Mouse (Mus musculus): ENCODE results near the gene Smim13.

The Smim13 gene

GRCm38 (mm10) chr13:41291466-41291974 lies 41.9 kb downstream of the Smim13 start:
- DNase-seq, result no peak

GRCm38 (mm10) chr13:41293595-41293994 lies 44.0 kb downstream of the Smim13 start:
- DNase-seq, result no peak

GRCm38 (mm10) chr13:41295886-41296285 lies 46.2 kb downstream of the Smim13 start:
- DNase-seq, result no peak

GRCm38 (mm10) chr13:41296396-41296795 lies 46.8 kb downstream of the Smim13 start:
- DNase-seq, result no peak

- DNase-seq, result no peak
Observed at GRCm38 (mm10) chr13:41298533-41298932, 48.9 kb downstream of the Smim13 start.

GRCm38 (mm10) chr13:41298996-41299395 lies 49.4 kb downstream of the Smim13 start:
- DNase-seq, result peak; percentile 29

- peak; percentile 40 for DNase-seq
Observed at GRCm38 (mm10) chr13:41300037-41300436, 50.4 kb downstream of the Smim13 start.

DNA sequence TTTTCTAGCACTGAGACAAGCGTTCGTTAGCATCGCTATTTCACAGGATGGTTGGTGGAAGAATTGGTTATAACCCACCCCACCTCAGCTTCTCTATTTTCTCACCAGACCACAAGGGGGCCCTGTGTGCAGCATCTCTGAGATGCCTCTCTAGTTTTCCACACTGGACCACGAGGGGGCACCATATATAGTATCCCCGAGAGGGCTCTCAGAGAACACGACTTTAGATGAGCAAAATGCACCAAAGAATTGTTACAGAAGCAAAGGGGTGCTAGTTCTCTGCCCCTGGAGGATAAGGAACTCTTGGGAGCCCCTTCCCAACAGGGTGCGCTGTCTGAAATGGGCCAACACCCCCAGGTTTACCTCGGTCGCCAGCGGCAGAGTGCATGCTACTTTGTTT lies 53.1 kb downstream of the Smim13 start:
- peak; percentile 95 for DNase-seq

- no peak for DNase-seq
Observed at GRCm38 (mm10) chr13:41320749-41321148, 71.1 kb downstream of the Smim13 start.

DNA sequence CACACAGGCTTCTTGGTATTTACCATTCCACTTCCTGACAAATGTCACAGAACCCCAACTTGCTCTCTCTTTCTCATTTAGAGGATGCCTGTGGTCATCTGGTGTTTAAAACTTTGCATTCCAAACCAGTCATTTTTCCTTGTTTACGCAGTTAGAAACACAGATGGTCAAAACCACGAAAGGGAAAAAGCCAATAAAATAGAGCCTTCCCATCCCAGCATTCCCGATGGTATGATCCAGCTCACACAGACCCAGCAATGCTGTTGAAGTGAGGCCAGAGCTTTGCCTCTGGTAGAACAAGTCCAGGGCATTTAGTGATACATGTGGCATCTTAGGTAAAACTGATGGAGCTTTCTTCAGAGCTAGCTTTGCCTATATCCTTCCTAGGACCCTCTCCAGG lies 71.8 kb downstream of the Smim13 start:
- DNase-seq, result no peak

GRCm38 (mm10) chr13:41324631-41325030 lies 75.0 kb downstream of the Smim13 start:
- no peak for DNase-seq

DNA sequence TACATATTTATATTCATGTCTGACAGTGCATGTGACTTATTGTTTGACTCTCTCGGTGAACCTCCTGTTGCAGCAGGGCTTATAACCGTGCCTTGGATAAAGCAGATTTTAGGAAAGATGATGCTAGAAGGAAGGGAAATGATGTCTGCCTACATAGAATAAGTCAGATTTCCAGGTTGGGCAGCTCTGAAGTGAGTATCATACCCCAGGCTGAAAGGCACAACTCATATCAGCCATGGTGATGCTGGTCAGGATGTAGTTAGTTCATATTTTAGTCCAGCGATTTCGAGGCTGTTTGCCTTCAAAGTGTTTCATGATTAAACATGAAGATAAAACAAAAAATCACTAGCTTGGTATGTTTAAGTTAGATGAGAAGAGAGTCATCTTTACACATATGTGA lies 75.7 kb downstream of the Smim13 start:
- DNase-seq, result no peak

DNA sequence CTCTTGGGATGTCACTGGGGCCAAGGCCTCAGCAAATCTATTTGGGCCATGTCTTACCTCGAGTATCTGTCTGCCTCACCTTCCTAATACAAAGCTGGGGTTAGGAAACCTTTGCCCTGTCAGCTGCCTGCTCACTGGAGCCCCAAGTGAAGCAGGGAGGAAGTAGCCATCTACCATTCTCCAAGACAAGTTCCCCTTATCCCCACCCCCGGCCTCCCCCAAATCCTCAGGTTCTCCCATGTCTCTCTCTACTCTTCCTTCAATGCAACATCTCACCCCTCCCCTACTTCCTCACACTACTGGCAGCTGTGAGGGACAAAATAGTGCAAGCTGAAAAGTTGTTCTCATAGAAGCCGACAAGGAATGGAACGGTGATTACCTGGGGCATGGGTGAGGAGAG lies 76.5 kb downstream of the Smim13 start:
- DNase-seq, result no peak

Measured in lung, postnatal 14 days (tissue).